Mouse (Mus musculus): Measurements from ENCODE around the gene Arfgef2. TPM values are rescaled to one million over a fixed set of nuclear protein-coding genes. Genes with fewer than 3 reads are reported as not detected.

Gene Arfgef2
- total and polyA plus RNA-seq, 3 experiments = 19.1 to 27.4 (median 24.5) TPM

GRCm38 (mm10) chr2:166899161-166899560, 93.8 kb downstream of the Arfgef2 start:
- Histone ChIP-seq H3K9ac (ENCODE audit: control insufficient read depth, low read depth, low read length, poor library complexity, severe bottlenecking) (no peak overlapping the region), H3K79me2 (ENCODE audit: control insufficient read depth, insufficient read depth, low read length, poor library complexity) (no peaks in the 10 kb centered on the region), H3K4me3 (ENCODE audit: control insufficient read depth in 1 of 2, insufficient read depth in 1 of 2, low read depth in 2 of 2, low read length in 2 of 2) (no peak overlapping the region), H3K27ac (ENCODE audit: control insufficient read depth, low read depth, low read length) (no peak overlapping the region), H3K4me1 (ENCODE audit: control insufficient read depth in 1 of 2, insufficient read depth in 2 of 2, low read length in 2 of 2) (no peaks in the 10 kb centered on the region), H3K27me3 (ENCODE audit: control insufficient read depth in 1 of 2, insufficient read depth in 2 of 2, low read length in 2 of 2) (no peaks in the 10 kb centered on the region), H3K9me3 (replicated peaks; ENCODE audit: insufficient read depth, low read length) (no peaks in the 10 kb centered on the region), H3K36me3 (ENCODE audit: control insufficient read depth in 1 of 2, insufficient read depth in 2 of 2, low read length in 2 of 2) (no peaks in the 10 kb centered on the region)
- TF ChIP-seq MXI1 (IDR thresholded peaks at IDR 0.05; ENCODE audit: low read depth, low read length) = no peak
- DNase-seq (ENCODE audit: low read depth, low spot score) = peak; percentile 31

- Histone ChIP-seq H3K27me3 (ENCODE audit: control insufficient read depth in 1 of 2, insufficient read depth in 2 of 2, low read length in 2 of 2) (no peaks in the 10 kb centered on the region), H3K4me3 (ENCODE audit: control insufficient read depth in 1 of 2, insufficient read depth in 1 of 2, low read depth in 2 of 2, low read length in 2 of 2) (no peak overlapping the region), H3K79me2 (ENCODE audit: control insufficient read depth, insufficient read depth, low read length, poor library complexity) (no peaks in the 10 kb centered on the region), H3K9me3 (replicated peaks; ENCODE audit: insufficient read depth, low read length) (no peaks in the 10 kb centered on the region), H3K36me3 (ENCODE audit: control insufficient read depth in 1 of 2, insufficient read depth in 2 of 2, low read length in 2 of 2) (no peaks in the 10 kb centered on the region), H3K9ac (ENCODE audit: control insufficient read depth, low read depth, low read length, poor library complexity, severe bottlenecking) (no peak overlapping the region), H3K4me1 (ENCODE audit: control insufficient read depth in 1 of 2, insufficient read depth in 2 of 2, low read length in 2 of 2) (no peaks in the 10 kb centered on the region), H3K27ac (ENCODE audit: control insufficient read depth, low read depth, low read length) (no peak overlapping the region)
- no peak for DNase-seq (ENCODE audit: low read depth, low spot score)
- TF ChIP-seq EP300 (IDR thresholded peaks at IDR 0.05; ENCODE audit: low read depth in 1 of 2, low read length in 2 of 2) = no peak
- no peak for TF ChIP-seq BHLHE40 (IDR thresholded peaks at IDR 0.05; ENCODE audit: borderline replicate concordance, low read depth, low read length)
- TF ChIP-seq ZMIZ1 (IDR thresholded peaks at IDR 0.05; ENCODE audit: low read depth, low read length) = no peak
- TF ChIP-seq SIN3A (IDR thresholded peaks at IDR 0.05; ENCODE audit: low read length) = no peak
- no peak for TF ChIP-seq CHD2 (IDR thresholded peaks at IDR 0.05; ENCODE audit: low read length)
- no peak for TF ChIP-seq MYC (IDR thresholded peaks at IDR 0.05; ENCODE audit: low read depth, low read length)
- TF ChIP-seq TAL1 (IDR thresholded peaks at IDR 0.05; ENCODE audit: low read length) = no peak
- TF ChIP-seq CTCF (IDR thresholded peaks at IDR 0.05 in 2 of 3, conservative IDR thresholded peaks at IDR 0.05 in 1 of 3; ENCODE audit: control insufficient read depth in 1 of 3, insufficient read depth in 1 of 3, low read depth in 2 of 3, low read length in 3 of 3, poor library complexity in 1 of 3, severe bottlenecking in 1 of 3) = no peak
- no peak for TF ChIP-seq USF2 (IDR thresholded peaks at IDR 0.05; ENCODE audit: borderline replicate concordance in 1 of 2, insufficient read depth in 1 of 2, low read depth in 1 of 2, low read length in 2 of 2)
- TF ChIP-seq POLR2A (IDR thresholded peaks at IDR 0.05; ENCODE audit: control insufficient read depth in 1 of 2, insufficient read depth in 1 of 2, low read depth in 1 of 2, low read length in 2 of 2, poor library complexity in 1 of 2) = no peak
- no peak for TF ChIP-seq MYB (IDR thresholded peaks at IDR 0.05; ENCODE audit: low read depth, low read length)
- no peak for TF ChIP-seq MEF2A (IDR thresholded peaks at IDR 0.05; ENCODE audit: extremely low read depth, insufficient replicate concordance, low read depth, low read length, poor library complexity, severe bottlenecking)
- no peak for TF ChIP-seq GABPA (IDR thresholded peaks at IDR 0.05; ENCODE audit: low read depth, low read length)
- no peak for TF ChIP-seq ETS1 (IDR thresholded peaks at IDR 0.05; ENCODE audit: low read depth, low read length)
- TF ChIP-seq ZKSCAN1 (IDR thresholded peaks at IDR 0.05; ENCODE audit: low read depth, low read length) = no peak
- no peak for TF ChIP-seq MAFK (IDR thresholded peaks at IDR 0.05; ENCODE audit: borderline replicate concordance, low read depth, low read length)
- TF ChIP-seq USF1 (IDR thresholded peaks at IDR 0.05; ENCODE audit: low read depth, low read length) = no peak
- no peak for TF ChIP-seq POLR2AphosphoS5 (IDR thresholded peaks at IDR 0.05; ENCODE audit: borderline replicate concordance, low read depth, low read length)
- TF ChIP-seq ZC3H11A (IDR thresholded peaks at IDR 0.05; ENCODE audit: low read depth, low read length) = no peak
These were observed 94.4 kb downstream of the Arfgef2 start for GRCm38 (mm10) chr2:166899746-166900145.
